Mouse (Mus musculus) kidney, adult 2 months (tissue): ENCODE data around the gene Imp3.

Experiments used
- CTCF ChIP-seq: fragments of 200-500 bp; conservative IDR thresholded peaks from 2 replicates; pipeline ENCODE4 v1.5.1; 2011; ENCODE audit warnings: low read depth, mild to moderate bottlenecking, control low read depth, low read length, moderate library complexity, mixed read lengths; ENCODE audit not compliant: insufficient read depth, insufficient read length
- POLR2A ChIP-seq: fragments of 200-500 bp; IDR thresholded peaks from one replicate; pipeline ENCODE4 v1.6.1; 2011; ENCODE audit warnings: low read depth, low read length, control low read depth

- no peak for TF ChIP-seq POLR2A
- no peak for TF ChIP-seq CTCF
These were observed 36.7 kb upstream of the Imp3 start for GRCm38 (mm10) chr9:56900571-56900970.
